Mouse (Mus musculus): ENCODE results near the gene Il1rl1.

- TF ChIP-seq EP300 (IDR thresholded peaks at IDR 0.05; ENCODE audit: low read depth) (no peak), CTCF (IDR thresholded peaks at IDR 0.05; ENCODE audit: low read depth) (no peak)
These were observed 45.0 kb downstream of the Il1rl1 start for GRCm38 (mm10) chr1:40474336-40474735.
